Comparison of ENCODE assay signal across 11 mouse cellular contexts in genomic region chrX:101299473-101300426, GRCm38 (mm10). TPM values are rescaled to one million over a fixed set of nuclear protein-coding genes. Genes with fewer than 3 reads are reported as not detected.
DNase-seq lines count a peak whose midpoint lies in the region; ATAC-seq and TF ChIP-seq lines count a peak whose summit lies in the region.
"Had no signal": no experiment of that assay in that cellular context is flagged by ENCODE, and none has a peak within 500 bp of the region (broad histone marks: within the 10 kb centered on the region; RNA-seq: fewer than 3 reads in every experiment).

No protein-coding gene starts in this region.

- no peaks in the 10 kb centered on the region for H3K4me1 ChIP-seq in kidney, adult 2 months (ENCODE audit: control insufficient read depth, insufficient read depth, low read length)
- H3K4me1 ChIP-seq in hindbrain, embryonic 13.5 days (replicated peaks), result peaks cover 37% of the 10 kb centered on the region
- H3K4me1 ChIP-seq in midbrain, postnatal 0 days (ENCODE audit: insufficient read depth, low read length), result no peaks in the 10 kb centered on the region

- H3K27me3 ChIP-seq in kidney, adult 2 months (replicated peaks; ENCODE audit: control insufficient read depth, insufficient read depth, low read length), result no peaks in the 10 kb centered on the region
- H3K27me3 ChIP-seq in hindbrain, embryonic 13.5 days, result peaks cover 6% of the 10 kb centered on the region; the same call in 1 of the 2 replicates
- no peaks in the 10 kb centered on the region for H3K27me3 ChIP-seq in midbrain, postnatal 0 days (ENCODE audit: insufficient read depth, low read length)

- no peak overlapping the region for H3K27ac ChIP-seq in kidney, adult 2 months (ENCODE audit: insufficient read depth, low read depth, low read length)
- peak overlapping the region; percentile 89 for H3K27ac ChIP-seq in hindbrain, embryonic 13.5 days
- peak overlapping the region; percentile 77 for H3K27ac ChIP-seq in midbrain, postnatal 0 days (ENCODE audit: low read depth, low read length)

- WGBS in kidney, adult 2 months, result 8% methylated on average over 13 of the region's 13 CpGs
- WGBS in hindbrain, embryonic 13.5 days, result 12% methylated on average over 9 of the region's 13 CpGs
- 23% methylated on average over 10 of the region's 13 CpGs for WGBS in midbrain, postnatal 0 days

- no peaks in the 10 kb centered on the region for H3K9me3 ChIP-seq in hindbrain, embryonic 13.5 days
- no peaks in the 10 kb centered on the region for H3K9me3 ChIP-seq in midbrain, postnatal 0 days (ENCODE audit: low read length)

- ATAC-seq in hindbrain, embryonic 13.5 days (ENCODE audit: low FRiP score), result peak; percentile 61
- peak; percentile 78 for ATAC-seq in midbrain, postnatal 0 days (ENCODE audit: low FRiP score)
- ATAC-seq in megakaryocyte, adult 5-6 weeks (ENCODE audit: poor library complexity, severe bottlenecking), result no peak
- ATAC-seq: Patski had no signal

- no peak for TF ChIP-seq CTCF in kidney, adult 2 months (conservative IDR thresholded peaks at IDR 0.05; ENCODE audit: insufficient read depth, insufficient read length, low read depth, low read length)
- TF ChIP-seq CTCF in midbrain, postnatal 0 days (IDR thresholded peaks at IDR 0.05), result no peak

- H3K4me3 ChIP-seq in kidney, adult 2 months (ENCODE audit: insufficient read depth, low read depth, low read length), result peak overlapping the region; percentile 23; the same call in 1 of the 2 replicates
- peak overlapping the region; percentile 56 for H3K4me3 ChIP-seq in hindbrain, embryonic 13.5 days
- H3K4me3 ChIP-seq in midbrain, postnatal 0 days (ENCODE audit: low read depth, low read length), result peak overlapping the region; percentile 50

- peak overlapping the region; percentile 82 for H3K9ac ChIP-seq in hindbrain, embryonic 13.5 days
- peak overlapping the region; percentile 77 for H3K9ac ChIP-seq in midbrain, postnatal 0 days (replicated peaks; ENCODE audit: low read length, poor library complexity, severe bottlenecking)

- no peaks in the 10 kb centered on the region for H3K36me3 ChIP-seq in kidney, adult 2 months (ENCODE audit: control insufficient read depth, insufficient read depth, low read length)
- H3K36me3 ChIP-seq in hindbrain, embryonic 13.5 days, result peaks cover 19% of the 10 kb centered on the region
- H3K36me3 ChIP-seq in midbrain, postnatal 0 days (ENCODE audit: insufficient read depth, low read length), result peaks cover 4% of the 10 kb centered on the region; the same call in 1 of the 2 replicates

- no peak for DNase-seq in kidney, adult 2 months
- no peak for DNase-seq in kidney, postnatal 36 days
- peak; percentile 46 for DNase-seq in embryo, embryonic 10 days (ENCODE audit: low spot score)
- DNase-seq in midbrain, postnatal 0 days (ENCODE audit: low spot score), result peak; percentile 80
- no peak for DNase-seq in left cerebral cortex, adult 18-20 months (ENCODE audit: low spot score in 2 of 2)
- DNase-seq in left cerebral cortex, adult 8-10 months (ENCODE audit: low spot score in 2 of 2), result no peak
- DNase-seq: heart, adult 18-20 months had no signal

- H3K4me2 ChIP-seq in hindbrain, embryonic 13.5 days, result peak overlapping the region; percentile 64
- H3K4me2 ChIP-seq in midbrain, postnatal 0 days (ENCODE audit: low read depth, low read length, poor library complexity, severe bottlenecking), result peak overlapping the region; percentile 60

- no peak for TF ChIP-seq POLR2A in kidney, adult 2 months (IDR thresholded peaks at IDR 0.05; ENCODE audit: low read depth, low read length)

RNA-seq across cellular contexts. Expression of gene Nlgn3, which starts 0.8 kb away (rescaled TPM):
- polyA plus RNA-seq in kidney, adult 2 months (2012; rRNA removed), result 0.18 and 0.31 TPM in 2 replicates
- polyA plus RNA-seq in hindbrain, embryonic 13.5 days (2015; fragmentation: Nextera tagmentation; extraction: Ambion mirVana), result 60.1 and 61.2 TPM in 2 replicates
- total RNA-seq in midbrain, postnatal 0 days (2014; rRNA removed), result 188 and 189 TPM in 2 replicates
- polyA plus RNA-seq in midbrain, postnatal 0 days (2015; fragmentation: Nextera tagmentation; extraction: Ambion mirVana), result 82.3 and 84.6 TPM in 2 replicates
- 0.04 TPM in 1 of 2 replicates, not detected in the other for total RNA-seq in megakaryocyte, adult 5-6 weeks (2015)
- total RNA-seq in megakaryocyte, adult 5-6 weeks (2017), result not detected in 2 replicates
- total RNA-seq in left cerebral cortex, adult 18-20 months (2021), result 100 to 1,000 TPM; 144 to 152 TPM
- total RNA-seq in left cerebral cortex, adult 8-10 months (2022), result 100 to 1,000 TPM; 136 to 147 (median 143) TPM

RNA-seq across cellular contexts. Expression of gene Med12, which starts 25.9 kb away (rescaled TPM):
- 77.2 and 82.6 TPM in 2 replicates for polyA plus RNA-seq in kidney, adult 2 months (2012; rRNA removed)
- 26.6 and 28.6 TPM in 2 replicates for polyA plus RNA-seq in hindbrain, embryonic 13.5 days (2015; fragmentation: Nextera tagmentation; extraction: Ambion mirVana)
- 37.2 and 39.5 TPM in 2 replicates for total RNA-seq in midbrain, postnatal 0 days (2014; rRNA removed)
- polyA plus RNA-seq in midbrain, postnatal 0 days (2015; fragmentation: Nextera tagmentation; extraction: Ambion mirVana), result 16.1 and 18.2 TPM in 2 replicates
- 46.8 and 63.7 TPM in 2 replicates for total RNA-seq in megakaryocyte, adult 5-6 weeks (2015)
- total RNA-seq in megakaryocyte, adult 5-6 weeks (2017), result 28.7 and 37.4 TPM in 2 replicates
- total RNA-seq in left cerebral cortex, adult 18-20 months (2021), result 10 to 100 TPM; 20.5 to 22.3 TPM
- 10 to 100 TPM; 20.0 to 29.2 (median 23.7) TPM for total RNA-seq in left cerebral cortex, adult 8-10 months (2022)

RNA-seq across cellular contexts. Expression of gene Gm20489, which starts 30.9 kb away (rescaled TPM):
- not detected in 2 replicates for polyA plus RNA-seq in kidney, adult 2 months (2012; rRNA removed)
- not detected in 2 replicates for polyA plus RNA-seq in hindbrain, embryonic 13.5 days (2015; fragmentation: Nextera tagmentation; extraction: Ambion mirVana)
- total RNA-seq in midbrain, postnatal 0 days (2014; rRNA removed), result not detected in 2 replicates
- polyA plus RNA-seq in midbrain, postnatal 0 days (2015; fragmentation: Nextera tagmentation; extraction: Ambion mirVana), result not detected in 2 replicates
- total RNA-seq in megakaryocyte, adult 5-6 weeks (2015), result not detected in 2 replicates
- total RNA-seq in megakaryocyte, adult 5-6 weeks (2017), result not detected in 2 replicates
- total RNA-seq in left cerebral cortex, adult 18-20 months (2021), result not detected
- not detected for total RNA-seq in left cerebral cortex, adult 8-10 months (2022)
- total RNA-seq: heart, adult 18-20 months had no signal
- polyA plus RNA-seq: Patski; spleen, adult 2 months had no signal

RNA-seq across cellular contexts. Expression of gene Il2rg, which starts 31.7 kb away (rescaled TPM):
- polyA plus RNA-seq in kidney, adult 2 months (2012; rRNA removed), result 7.2 and 21.4 TPM in 2 replicates
- 5.4 and 6.2 TPM in 2 replicates for polyA plus RNA-seq in hindbrain, embryonic 13.5 days (2015; fragmentation: Nextera tagmentation; extraction: Ambion mirVana)
- 2.0 and 4.1 TPM in 2 replicates for total RNA-seq in midbrain, postnatal 0 days (2014; rRNA removed)
- polyA plus RNA-seq in midbrain, postnatal 0 days (2015; fragmentation: Nextera tagmentation; extraction: Ambion mirVana), result 4.7 and 5.9 TPM in 2 replicates
- 47.4 and 60.1 TPM in 2 replicates for total RNA-seq in megakaryocyte, adult 5-6 weeks (2015)
- 35.2 and 64.5 TPM in 2 replicates for total RNA-seq in megakaryocyte, adult 5-6 weeks (2017)
- 1 to 10 TPM in 1 of 2 experiments, under 1 TPM in 1; 0.86 to 1.3 TPM for total RNA-seq in left cerebral cortex, adult 18-20 months (2021)
- total RNA-seq in left cerebral cortex, adult 8-10 months (2022), result 1 to 10 TPM in 3 of 4 experiments, under 1 TPM in 1; 0.83 to 1.8 (median 1.3) TPM

RNA-seq across cellular contexts. Expression of gene Gm614, which starts 36.0 kb away (rescaled TPM):
- polyA plus RNA-seq in kidney, adult 2 months (2012; rRNA removed), result not detected in 2 replicates
- polyA plus RNA-seq in hindbrain, embryonic 13.5 days (2015; fragmentation: Nextera tagmentation; extraction: Ambion mirVana), result 0.27 TPM in 1 of 2 replicates, not detected in the other
- not detected in 2 replicates for total RNA-seq in midbrain, postnatal 0 days (2014; rRNA removed)
- polyA plus RNA-seq in midbrain, postnatal 0 days (2015; fragmentation: Nextera tagmentation; extraction: Ambion mirVana), result not detected in 2 replicates
- total RNA-seq in megakaryocyte, adult 5-6 weeks (2015), result 1.0 TPM in 1 of 2 replicates, not detected in the other
- total RNA-seq in megakaryocyte, adult 5-6 weeks (2017), result not detected in 2 replicates
- not detected for total RNA-seq in left cerebral cortex, adult 18-20 months (2021)
- not detected for total RNA-seq in left cerebral cortex, adult 8-10 months (2022)
- total RNA-seq: heart, adult 18-20 months had no signal
- polyA plus RNA-seq: Patski had no signal

Comparison
In these comparisons a context has a peak if more than half of its experiments do, and no peak if none do; other contexts are left out.
1. DNase-seq: peak in embryo, embryonic 10 days (single experiment) and midbrain, postnatal 0 days (single experiment); none in kidney, adult 2 months (single experiment), kidney, postnatal 36 days (0 of 2), left cerebral cortex, adult 18-20 months (0 of 2) and left cerebral cortex, adult 8-10 months (0 of 2).
2. RNA of gene Nlgn3, which starts 0.8 kb away (total RNA-seq): 188 to 189 TPM in midbrain, postnatal 0 days, 144 to 152 TPM in left cerebral cortex, adult 18-20 months and 136 to 147 TPM in left cerebral cortex, adult 8-10 months; 0.04 TPM in megakaryocyte, adult 5-6 weeks; every median in the first group is over 100 times any median in the second.
3. Peak in every context shown above with its lines, with median percentiles within 50 percentile points of each other: H3K4me3 ChIP-seq.